Mouse (Mus musculus) lung, adult 2 months (tissue): ENCODE measurements around the gene Isoc2a.

Source experiments
- CTCF ChIP-seq: fragments of 200-500 bp; IDR thresholded peaks from 2 replicates; pipeline ENCODE4 v1.5.1; 2011; ENCODE audit warnings: mild to moderate bottlenecking, low read length, control low read depth; ENCODE audit not compliant: insufficient read depth
- POLR2A ChIP-seq: fragments of 200-500 bp; IDR thresholded peaks from 2 replicates; pipeline ENCODE4 v1.6.1; 2011; ENCODE audit warnings: low read depth, mild to moderate bottlenecking, control low read depth, low read length, borderline replicate concordance; ENCODE audit errors: extremely low read depth

DNA sequence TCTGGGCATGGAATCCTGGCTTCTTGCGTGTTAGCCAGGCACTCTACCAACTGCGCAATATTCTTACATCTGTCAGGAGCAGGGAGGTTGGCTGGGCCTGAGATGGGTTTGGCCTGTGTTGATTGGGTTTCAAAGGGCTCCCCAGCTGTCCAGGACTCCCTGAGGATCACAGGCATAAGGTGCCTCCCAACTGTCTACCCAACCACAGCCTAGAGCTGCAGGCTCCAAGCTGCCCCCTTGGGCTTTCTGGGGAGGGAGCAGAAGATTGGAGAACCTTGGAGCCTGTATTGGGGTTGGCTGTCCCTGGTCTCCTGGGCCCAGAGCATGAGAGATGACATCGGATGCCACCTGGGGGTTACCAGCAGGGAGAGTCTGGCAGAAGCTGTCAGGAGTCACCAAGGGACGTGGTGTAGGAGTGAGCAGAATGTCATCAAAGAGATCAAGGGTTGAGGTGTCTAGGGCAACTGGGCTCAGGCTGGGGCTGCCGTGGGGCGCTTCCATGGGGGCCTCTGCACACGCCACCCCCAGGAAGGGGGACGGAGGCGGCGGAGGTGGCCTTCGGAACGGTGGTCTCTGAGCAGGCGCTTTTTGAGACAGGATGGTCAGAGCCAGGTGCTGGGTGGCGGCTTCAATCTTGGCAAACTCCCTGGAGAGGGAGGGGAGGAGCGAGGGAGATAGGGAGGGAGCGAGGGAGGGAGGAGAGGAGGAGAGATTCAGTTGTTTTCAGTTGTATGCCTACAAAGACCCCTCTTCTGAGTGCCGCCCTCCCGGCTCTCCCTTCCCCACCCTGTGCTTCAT is 22.1 kb downstream of the Isoc2a start:
- TF ChIP-seq CTCF (no peak), POLR2A (no peak)
